Mouse (Mus musculus): ENCODE results near the gene Rbx1.
"Not testable (repeated sequence)": the region's sequence is repeated elsewhere in the genome, so short reads cannot be mapped to it uniquely, and the experiment has no call there.

The Rbx1 gene

DNA sequence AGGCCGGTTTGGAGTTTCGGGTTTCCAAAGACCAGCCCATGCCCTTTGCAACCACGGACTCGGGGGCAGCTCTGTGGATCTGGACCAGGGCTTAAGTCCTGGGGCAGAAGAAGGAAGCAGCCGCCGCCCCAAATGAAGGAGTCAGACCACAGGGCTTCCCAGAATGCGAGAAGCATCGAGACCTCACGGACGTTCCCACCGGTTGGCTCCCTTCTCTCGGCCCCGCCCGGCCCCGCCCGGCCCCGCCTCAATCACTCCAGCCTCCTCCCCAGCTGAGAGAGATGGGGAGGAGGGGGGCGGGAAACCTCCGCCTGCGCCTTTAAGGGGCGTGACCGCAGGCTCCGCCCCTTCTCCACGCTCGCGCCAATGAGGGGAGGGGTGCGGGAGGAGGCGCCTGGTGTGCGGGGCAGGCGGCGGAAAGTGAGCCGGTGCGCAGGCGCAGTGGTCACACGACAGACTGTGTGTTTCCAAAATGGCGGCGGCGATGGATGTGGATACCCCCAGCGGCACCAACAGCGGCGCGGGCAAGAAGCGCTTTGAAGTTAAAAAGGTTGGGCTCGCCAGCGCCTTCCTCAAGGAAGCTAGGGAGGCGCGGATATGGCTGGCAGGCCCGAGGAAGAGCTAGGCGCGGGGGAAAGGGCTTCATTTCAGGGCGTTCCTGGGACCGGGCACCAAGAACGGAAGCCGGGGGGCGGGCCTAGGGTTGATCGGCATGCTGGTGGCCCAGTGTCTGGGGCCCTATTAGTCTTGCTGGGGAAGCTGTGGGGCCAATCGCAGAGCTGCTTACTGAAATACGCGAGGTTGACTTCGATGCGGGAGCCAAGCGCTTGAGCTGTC, at the start of gene Rbx1:
TSS of gene Rbx1 (plus strand) at position 396 of the 837 bp plus-strand sequence.
- ATAC-seq (ENCODE audit: low TSS enrichment), result peak; percentile 97

DNA sequence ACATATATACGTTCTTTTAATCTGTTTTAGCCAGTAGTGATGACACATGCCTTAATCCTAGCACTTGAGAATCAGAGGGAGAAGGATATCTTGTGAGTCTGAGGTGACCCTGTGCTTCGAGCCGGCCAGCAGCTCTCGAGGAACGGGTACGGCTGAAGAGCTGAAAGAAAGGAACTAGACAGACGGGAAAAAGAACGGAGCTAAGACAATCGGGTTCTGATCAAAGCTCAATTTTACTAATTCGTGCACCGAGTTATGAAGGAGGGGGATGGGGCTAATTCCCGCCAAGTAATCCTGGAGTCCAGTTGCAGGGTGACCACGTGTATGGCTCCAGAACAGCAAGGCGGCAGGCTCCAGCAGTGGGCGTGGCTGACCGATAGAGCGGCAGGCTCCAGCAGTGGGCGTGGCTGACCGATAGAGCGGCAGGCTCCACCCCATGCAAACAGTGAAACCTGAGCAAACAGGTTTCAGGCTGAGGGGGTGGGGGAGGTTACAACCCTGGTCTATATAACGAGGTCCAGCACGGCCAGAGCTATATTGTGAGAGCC, 49.3 kb upstream of the Rbx1 start:
- not testable (repeated sequence) for ATAC-seq (ENCODE audit: low TSS enrichment)

DNA sequence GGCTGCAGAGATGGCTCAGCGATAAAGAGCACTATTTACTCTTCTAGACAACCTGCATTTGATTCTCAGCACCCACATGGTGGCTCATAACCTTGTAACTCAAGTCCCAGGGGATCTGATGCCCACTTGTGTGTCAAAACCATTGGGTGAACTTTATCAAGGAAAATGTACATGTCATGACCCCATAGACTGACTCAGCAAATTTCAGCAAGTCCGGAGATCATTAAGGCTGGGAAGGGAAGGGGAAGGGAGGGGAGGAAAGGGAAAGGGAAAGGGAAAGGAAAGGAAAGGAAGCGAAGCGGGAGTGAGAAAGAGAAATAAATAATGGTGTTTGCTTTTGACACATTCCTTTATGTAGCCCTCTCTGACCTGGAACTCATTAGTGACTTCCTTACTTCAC, 48.0 kb upstream of the Rbx1 start:
- no peak for ATAC-seq (ENCODE audit: low TSS enrichment)

DNA sequence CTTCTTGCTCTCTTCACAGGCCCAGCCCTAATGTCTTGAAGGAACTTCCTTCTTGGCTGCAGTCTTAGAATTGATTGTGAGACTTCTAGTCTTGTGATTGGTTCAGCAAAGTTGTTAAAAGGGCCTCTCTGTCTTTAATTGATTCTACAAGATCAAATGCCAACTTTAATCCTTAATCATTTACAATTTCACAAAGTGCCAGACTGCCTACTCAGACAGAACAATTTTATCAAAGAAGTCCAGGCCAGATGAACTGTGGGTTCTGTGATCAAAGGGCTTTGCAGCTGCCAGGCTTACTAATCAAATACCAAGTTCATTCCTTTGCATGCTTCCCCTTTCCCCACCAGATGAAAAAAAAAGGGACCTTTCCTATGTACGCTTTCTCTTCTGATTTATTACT, 44.6 kb upstream of the Rbx1 start:
- no peak for ATAC-seq (ENCODE audit: low TSS enrichment)

DNA sequence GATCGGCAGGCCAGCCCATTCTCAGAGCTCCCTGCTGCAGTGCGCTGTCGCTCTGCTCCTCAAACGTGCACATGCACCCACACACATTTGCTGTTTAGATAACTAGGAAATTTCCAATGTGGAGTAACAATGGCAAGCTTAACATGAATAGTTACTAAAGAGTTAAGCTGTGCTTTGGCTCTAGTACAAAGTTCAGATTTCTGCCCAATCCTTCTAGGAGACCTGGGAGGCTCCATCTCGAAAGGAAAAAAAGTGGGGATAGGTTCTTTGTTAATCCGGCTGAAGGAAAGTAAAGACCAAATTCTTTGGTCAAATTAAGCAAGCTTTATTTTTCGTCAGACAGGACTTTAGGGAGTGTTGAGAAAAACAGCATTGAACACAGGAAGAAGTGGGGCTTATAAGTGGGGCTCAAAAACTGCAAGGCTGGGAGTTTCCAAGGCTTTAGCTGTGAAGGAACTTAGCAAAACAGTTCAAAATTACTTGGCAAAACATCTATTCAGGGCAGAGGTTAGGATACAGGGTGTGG, 43.9 kb upstream of the Rbx1 start:
- no peak for ATAC-seq (ENCODE audit: low TSS enrichment)

DNA sequence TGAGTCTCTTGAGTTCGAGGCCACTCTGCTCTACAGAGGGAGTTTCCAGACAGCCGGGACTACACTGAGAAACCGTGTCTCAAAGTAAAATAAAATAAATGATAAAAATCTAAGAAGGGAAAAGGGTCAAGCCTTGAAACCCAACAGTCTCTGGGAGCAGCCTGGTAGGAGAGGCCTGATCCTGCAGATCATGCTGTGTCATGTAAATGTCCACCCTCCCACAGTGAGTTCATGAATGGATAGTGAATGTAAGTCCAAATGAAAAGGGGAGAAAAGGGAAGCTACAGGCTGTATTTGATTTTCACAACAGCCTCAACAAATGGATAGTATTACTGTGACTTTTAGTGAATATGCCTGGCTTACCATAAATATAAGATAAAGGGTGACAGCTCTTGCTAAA, 40.8 kb upstream of the Rbx1 start:
- no peak for ATAC-seq (ENCODE audit: low TSS enrichment)

DNA sequence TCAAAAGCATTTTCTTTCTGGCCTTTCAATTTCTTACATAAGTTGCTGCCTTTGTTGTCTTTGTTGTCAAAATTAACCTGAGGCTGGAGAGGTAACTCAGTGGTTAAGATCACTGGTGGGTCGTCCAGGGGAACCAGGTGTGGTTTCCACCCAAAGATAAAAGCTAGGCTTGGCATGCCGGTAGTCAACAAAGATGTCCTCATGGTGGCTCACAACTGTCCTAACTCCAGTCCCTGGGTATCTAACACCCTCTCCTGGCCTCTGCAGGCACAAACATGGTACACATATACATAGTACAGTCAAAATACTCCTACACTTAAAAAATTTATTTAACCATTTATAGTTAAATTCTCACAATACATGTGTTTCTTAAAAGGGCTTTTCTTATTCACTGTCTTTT, 38.1 kb upstream of the Rbx1 start:
- no peak for ATAC-seq (ENCODE audit: low TSS enrichment)

DNA sequence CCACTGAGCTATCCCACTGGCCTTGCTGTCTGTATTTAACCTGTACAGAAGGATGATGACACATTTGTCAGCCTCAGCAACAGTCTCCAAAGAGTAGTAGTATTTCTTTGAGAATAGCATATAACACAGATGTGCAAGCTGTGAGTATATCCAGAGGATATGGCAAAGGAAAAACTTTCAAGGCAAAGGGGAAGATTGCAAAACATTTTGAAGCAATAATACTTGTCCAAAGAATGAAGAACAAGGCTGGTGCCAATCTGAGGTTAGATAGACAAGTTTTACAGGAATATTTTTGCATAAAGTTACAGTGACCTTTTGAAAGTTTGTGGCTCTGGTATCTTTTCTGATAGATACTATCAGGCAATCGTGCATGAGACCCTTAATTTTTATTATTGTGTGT, 34.9 kb upstream of the Rbx1 start:
- ATAC-seq (ENCODE audit: low TSS enrichment), result no peak

DNA sequence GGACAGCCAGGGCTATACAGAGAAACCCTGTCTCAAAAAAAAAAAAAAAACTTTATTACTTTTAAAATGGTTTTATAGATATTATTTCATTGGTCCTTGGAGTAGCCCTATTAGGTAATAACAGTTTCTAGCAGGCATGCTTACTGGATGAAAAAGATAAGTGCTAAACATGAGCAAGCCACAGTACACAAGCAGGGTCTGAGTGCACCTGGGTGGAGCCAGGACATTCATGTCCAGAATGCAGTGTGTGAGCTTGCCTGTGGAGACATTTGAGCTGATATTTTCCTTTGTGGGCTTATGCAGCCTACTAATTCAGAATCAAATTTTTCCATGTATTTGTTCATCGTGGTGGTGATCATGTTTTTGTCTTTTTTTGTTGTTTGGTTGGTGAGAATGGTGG, 27.8 kb upstream of the Rbx1 start:
- no peak for ATAC-seq (ENCODE audit: low TSS enrichment)

DNA sequence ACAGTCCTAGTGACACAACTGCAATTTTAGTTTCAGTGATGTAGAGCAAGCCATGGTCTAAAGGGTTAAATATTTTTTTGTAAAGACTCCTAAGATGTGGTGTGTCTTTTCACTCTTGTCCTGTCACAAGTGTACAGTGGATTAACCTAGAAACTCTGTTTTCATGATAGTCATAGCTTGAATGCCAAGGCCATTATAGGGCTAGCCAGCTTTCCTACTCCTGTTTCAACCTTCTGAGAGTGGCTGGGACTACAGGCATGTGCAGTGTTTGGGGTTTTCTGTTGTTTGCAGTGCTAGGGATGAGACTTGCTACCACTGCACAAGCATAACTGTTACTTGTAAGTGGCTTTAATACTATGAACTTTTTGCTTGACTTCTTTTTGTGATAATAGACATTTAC, 26.9 kb upstream of the Rbx1 start:
- no peak for ATAC-seq (ENCODE audit: low TSS enrichment)

DNA sequence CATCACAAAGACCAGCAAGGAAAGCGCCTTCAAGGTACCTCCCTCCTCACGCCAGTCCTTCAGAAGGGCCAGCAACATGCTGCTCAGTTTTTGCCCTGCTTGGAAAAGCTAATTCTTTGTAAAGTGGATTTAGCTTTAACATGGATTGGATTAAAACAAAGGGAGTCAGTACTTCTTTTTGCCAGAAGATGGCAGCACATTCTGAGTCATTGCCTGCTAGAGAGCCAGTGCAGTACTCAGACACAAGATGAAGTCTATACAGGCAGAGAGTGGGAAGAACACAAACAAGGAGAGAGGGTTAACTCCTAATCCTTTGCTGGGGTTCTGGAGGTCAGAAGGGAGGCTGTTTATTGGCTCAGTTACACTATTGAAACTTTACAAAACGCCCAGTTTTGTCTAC, 17.6 kb upstream of the Rbx1 start:
- peak; percentile 69 for ATAC-seq (ENCODE audit: low TSS enrichment)

DNA sequence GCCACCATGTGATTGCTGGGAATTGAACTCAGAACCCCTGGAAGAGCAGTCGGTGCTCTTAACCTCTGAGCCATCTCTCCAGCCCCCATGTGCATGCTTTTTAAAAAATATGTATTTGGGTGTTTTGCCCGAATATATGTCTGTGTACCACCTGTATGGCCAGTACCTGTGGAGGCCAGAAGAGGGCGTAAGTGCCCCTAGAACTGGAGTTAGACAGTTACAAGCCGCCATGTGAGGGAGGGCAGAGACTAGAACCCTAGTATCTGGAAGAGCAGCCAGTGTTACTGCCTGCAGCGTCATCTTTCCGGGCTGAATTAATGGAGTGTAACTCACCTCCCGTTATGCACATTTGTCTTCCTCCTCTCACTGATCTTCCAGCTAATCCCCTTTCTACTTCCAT, 4.6 kb upstream of the Rbx1 start:
- no peak for ATAC-seq (ENCODE audit: low TSS enrichment)

DNA sequence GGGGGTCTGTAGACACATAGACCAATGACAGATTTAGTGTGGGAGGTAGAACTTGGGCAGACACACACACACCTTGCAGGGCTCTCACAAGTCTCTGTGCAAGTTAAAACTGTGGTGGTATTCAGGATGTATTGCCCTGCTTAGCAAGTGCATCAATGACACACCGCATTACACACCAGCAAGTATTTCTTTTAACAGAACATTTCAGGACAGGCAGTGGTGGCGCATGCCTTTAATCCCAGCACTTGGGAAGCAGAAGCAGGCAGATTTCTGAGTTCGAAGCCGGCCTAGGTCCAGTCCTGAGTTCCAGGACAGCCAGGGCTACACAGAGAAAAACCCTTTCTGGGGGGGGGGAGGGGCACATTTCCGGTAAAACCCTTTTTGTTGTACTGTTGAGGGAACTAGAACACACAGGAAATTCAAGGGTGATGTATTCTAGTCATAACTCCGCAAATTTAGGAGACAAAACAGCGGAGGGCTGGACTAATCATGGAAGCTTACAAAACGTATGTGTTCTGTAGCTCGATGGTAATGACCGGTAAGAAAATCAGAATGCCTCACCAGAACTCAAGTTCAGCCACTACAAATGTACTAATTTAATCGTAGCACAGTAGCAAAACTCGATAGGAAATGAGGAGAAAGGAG, 958 bp upstream of the Rbx1 start:
- no peak for ATAC-seq (ENCODE audit: low TSS enrichment)

DNA sequence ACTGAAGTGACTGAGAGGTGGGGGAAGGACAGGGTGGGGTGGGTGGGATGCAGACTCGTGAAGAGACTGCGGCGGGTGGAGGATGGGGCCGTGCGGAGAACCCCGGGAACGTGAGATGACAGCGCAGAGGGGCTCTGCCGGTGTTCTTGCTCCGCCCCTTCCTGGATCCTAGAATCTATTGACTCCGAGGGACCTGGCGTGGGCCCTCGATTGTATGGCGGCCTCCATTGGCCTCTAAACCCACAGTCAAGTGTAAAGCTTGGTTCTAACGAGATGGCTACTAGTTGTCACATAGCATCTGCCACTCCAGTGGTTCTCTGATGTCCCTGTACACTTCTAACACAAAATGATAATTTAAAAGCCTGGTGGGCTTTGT, 630 bp downstream of the Rbx1 start:
- ATAC-seq (ENCODE audit: low TSS enrichment), result no peak

DNA sequence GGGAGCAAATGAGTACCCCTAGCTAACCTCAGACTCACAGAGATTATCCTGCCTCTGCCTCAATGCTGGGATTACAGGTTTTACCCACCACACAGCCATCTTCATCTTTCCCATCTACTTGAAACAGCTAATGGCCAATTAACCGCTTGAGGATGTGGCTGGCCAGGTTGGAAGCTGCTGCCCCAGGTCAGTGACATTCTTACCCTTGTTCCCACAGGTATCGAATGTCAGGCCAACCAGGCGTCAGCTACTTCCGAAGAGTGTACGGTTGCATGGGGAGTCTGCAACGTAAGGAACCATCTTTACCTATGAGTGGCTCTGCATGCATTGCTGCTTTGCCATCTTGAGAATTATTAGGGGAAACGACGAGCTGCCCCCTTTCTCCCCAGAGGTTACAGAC, 4.6 kb downstream of the Rbx1 start:
- ATAC-seq (ENCODE audit: low TSS enrichment), result no peak

DNA sequence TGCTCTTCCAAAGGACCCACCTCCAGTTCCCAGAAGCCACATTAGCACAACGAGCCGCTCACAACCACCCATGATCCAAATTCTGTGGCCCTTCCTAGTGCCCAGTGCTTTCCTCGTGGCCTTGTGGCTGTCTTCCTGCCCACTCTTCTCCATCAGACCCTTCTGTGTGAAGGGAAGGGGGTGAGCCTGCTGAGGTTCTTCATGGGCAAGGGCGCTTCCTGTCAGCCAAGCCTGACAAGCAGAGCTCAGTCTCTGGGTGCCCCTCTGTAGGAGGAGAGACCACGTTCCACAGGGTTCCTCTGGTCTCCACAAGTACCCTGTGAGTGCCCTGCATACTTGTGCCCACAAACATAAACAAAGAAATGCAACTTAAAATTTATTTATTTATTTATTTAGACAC, 6.2 kb downstream of the Rbx1 start:
- ATAC-seq (ENCODE audit: low TSS enrichment), result no peak

DNA sequence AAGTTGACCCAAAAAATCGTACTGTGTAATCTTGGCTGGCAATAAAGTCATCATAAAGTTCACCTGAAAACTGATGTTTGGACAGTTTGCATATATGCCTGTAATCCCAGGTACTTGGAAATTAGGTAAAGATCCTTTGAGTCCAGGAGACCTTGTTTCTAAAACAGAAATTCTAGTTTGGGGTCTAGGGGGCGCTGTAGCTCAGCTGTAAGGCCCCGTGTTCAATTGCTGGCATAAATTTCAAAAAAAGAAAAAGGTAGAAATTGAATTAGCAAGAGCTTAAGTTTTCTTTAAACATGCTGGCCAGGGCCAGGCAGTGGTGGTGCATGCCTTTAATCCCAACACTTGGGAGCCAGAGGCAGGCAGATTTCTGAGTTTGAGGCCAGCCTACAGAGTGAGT, 9.6 kb downstream of the Rbx1 start:
- ATAC-seq (ENCODE audit: low TSS enrichment), result no peak

DNA sequence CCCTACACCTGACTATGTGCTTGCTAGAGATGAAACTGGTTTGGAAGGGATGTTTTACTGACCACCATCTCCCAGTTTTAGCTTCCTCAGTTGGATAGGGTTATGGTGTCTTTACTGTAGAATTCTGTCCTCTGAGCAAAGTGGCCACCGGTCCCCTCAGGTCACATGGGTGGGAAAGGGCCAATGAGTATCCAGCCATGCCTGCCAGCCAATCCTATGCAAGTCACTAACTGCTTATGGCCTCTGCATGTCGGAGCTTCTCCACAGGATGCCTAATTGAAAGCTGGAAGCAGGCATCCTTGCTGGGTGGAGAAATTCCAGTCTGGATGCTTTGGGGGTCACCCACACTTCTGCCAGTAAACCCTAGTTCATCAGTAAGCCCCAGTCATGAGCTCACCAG, 10.5 kb downstream of the Rbx1 start:
- peak; percentile 53; the same call in 1 of the 2 replicates for ATAC-seq (ENCODE audit: low TSS enrichment)

DNA sequence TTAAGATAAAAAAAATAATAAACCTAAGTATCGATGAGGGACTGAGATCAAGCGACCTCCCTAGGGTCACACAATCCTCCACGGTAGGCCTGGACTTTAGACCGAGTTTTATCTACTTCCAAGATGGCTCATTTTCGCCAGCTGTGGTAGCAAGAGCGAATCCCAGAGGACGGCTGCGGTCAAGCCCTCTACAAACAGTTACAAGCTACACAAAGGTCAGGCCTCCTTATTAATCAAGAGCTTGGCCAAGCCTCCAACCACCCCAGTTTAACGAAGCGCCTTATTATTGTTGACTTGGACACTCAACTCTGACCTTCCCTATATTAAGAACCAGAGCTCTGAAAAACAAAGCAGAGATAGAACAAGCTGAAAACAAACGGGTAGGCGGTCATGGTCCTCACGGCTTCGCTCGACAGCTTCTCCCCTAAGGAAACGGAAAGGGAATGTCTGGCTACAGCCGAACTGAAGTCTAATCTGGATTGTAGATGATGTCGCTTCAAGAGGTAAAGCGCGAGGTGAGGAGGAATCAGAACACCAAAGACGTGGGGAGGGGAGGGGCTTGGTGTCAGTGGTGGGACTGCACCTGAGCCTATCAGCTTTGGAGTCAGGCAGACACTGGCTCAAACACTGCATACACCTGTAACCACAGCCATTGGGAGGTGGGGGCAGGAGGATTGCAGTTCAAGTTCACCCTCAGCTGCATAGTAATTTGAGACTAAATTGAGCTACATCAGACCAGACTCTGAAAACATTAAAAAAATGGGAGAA, 13.5 kb downstream of the Rbx1 start:
- ATAC-seq (ENCODE audit: low TSS enrichment), result no peak

DNA sequence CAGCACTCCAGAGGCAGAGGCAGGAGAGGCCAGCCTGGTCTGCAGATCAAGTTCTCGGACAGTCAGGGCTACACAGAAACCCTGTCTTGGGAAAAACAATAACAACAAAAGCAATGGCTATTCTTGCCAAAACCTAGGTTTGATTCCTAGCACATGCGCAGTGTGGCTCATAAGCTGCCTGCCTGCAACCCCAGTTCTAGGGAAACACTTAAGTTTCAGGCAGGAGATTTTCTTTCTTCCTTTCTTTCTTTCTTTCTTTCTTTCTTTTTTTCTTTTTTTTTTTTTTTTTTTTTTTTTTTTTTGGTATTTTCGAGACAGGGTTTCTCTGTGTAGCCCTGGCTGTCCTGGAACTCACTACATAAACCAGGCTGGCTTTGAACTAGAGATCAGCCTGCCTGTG, 14.2 kb downstream of the Rbx1 start:
- ATAC-seq (ENCODE audit: low TSS enrichment), result not testable (repeated sequence)

DNA sequence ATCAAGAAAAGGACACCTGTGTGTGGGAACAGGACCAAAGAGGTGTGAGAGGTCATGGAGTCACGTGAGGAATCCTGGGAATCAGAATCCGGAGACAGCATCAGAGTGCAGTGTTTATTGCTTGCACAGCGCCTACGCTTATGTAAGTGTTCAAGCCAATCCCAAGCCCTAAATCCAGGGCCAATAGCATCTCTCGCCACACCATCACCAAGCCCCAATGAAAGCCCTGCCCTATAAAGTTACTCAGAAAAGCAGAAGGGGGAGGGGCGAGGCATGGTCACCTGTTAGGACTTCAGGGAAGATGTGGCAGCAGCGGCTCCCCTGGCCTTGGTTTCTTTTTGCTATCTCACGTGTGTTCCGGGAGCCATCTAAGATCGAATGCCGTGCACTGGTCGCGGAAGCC, 14.9 kb downstream of the Rbx1 start:
- ATAC-seq (ENCODE audit: low TSS enrichment), result peak; percentile 74; the same call in 1 of the 2 replicates

DNA sequence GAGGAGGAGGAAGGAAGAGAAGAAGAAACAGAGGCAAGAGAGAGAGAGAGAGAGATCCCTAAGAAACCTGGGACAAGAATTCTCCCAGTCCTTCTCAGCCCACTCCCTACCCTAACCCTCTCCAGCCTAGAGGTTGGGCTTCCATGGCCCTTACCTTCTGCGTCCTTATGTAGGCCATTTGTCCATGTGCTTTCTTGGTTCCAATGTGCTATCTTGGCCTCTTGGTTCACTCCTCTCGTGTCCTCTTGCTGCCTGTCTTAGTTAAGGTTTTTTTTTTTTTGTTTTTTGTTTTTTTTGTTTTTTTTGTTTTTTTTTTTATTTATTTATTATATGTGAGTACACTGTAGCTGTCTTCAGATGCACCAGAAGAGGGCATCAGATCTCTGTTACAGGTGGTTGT, 16.9 kb downstream of the Rbx1 start:
- no peak for ATAC-seq (ENCODE audit: low TSS enrichment)
